Mouse (Mus musculus) lung, adult 2 months (tissue): ENCODE measurements around the gene Wdr26.

Experiments
- CTCF ChIP-seq: fragments of 200-500 bp; IDR thresholded peaks from 2 replicates; pipeline ENCODE4 v1.5.1; 2011; ENCODE audit warnings: mild to moderate bottlenecking, low read length, control low read depth; ENCODE audit not compliant: insufficient read depth
- POLR2A ChIP-seq: fragments of 200-500 bp; IDR thresholded peaks from 2 replicates; pipeline ENCODE4 v1.6.1; 2011; ENCODE audit warnings: low read depth, mild to moderate bottlenecking, control low read depth, low read length, borderline replicate concordance; ENCODE audit errors: extremely low read depth

DNA sequence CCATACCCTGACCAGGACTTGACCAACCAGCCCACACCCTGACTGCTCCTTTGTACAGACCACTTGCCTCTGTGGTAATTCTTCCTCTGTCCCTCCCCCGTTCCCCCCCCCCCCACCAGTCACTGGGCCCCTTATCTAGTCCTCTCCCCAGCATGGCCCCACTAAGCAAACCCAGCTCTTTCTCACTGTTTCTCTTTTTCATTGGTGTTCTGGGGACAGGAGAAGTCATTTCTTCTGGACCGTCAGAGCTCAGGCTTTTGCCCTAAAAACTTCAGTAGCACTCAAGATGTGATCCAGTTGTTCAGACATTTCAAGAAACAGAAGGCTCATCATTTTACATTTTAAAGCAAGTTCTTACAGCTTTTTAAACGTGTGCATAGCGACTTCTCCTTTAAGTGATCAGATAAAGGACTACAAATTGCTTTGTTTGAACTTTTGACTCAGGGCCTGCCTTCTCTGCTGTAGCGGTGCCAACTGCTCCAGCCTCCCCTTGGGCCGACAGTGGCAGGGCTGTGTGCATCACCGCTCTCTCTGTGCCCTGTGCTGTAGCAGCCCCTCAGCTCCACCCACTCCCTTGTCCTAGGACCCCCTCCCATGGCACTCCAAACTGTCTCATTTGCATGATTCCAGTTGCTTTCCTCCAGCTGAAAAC, 34.8 kb upstream of the Wdr26 start:
- TF ChIP-seq CTCF (no peak), POLR2A (no peak)
